Mouse (Mus musculus): ENCODE measurements around the gene Zbtb7a. TPM values are rescaled to one million over a fixed set of nuclear protein-coding genes. Genes with fewer than 3 reads are reported as not detected.
"Not testable (repeated sequence)": the region's sequence is repeated elsewhere in the genome, so short reads cannot be mapped to it uniquely, and the experiment has no call there.

Gene Zbtb7a
- polyA plus RNA-seq, 1 experiment from 2014 or later, result 13.6 TPM

GRCm38 (mm10) chr10:81174617-81175344 is 39.8 kb downstream of the Zbtb7a start:
- Histone ChIP-seq H3K9me3 (ENCODE audit: control insufficient read depth, low read length) (no peaks in the 10 kb centered on the region), H3K36me3 (ENCODE audit: control insufficient read depth, insufficient read depth, low read length) (peaks cover 22% of the 10 kb centered on the region), H3K4me2 (ENCODE audit: low read length) (peak overlapping the region; percentile 67), H3K4me3 (ENCODE audit: low read length) (peak overlapping the region; percentile 38), H3K9ac (ENCODE audit: low read depth, low read length) (peak overlapping the region; percentile 72), H3K27me3 (replicated peaks; ENCODE audit: control insufficient read depth, insufficient read depth, low read length) (no peaks in the 10 kb centered on the region), H3K4me1 (ENCODE audit: control insufficient read depth, insufficient read depth, low read depth, low read length) (peaks cover 45% of the 10 kb centered on the region), H3K27ac (ENCODE audit: low read depth, low read length) (peak overlapping the region; percentile 93)
- peak; percentile 70 for ATAC-seq
- 2% methylated on average over 29 of the region's 29 CpGs for WGBS

GRCm38 (mm10) chr10:81175345-81175701 is 40.3 kb downstream of the Zbtb7a start:
- Histone ChIP-seq H3K4me1 (ENCODE audit: control insufficient read depth, insufficient read depth, low read depth, low read length) (peaks cover 45% of the 10 kb centered on the region), H3K9ac (ENCODE audit: low read depth, low read length) (peak overlapping the region; percentile 72), H3K27ac (ENCODE audit: low read depth, low read length) (peak overlapping the region; percentile 93), H3K36me3 (ENCODE audit: control insufficient read depth, insufficient read depth, low read length) (peaks cover 27% of the 10 kb centered on the region), H3K4me2 (ENCODE audit: low read length) (peak overlapping the region; percentile 67), H3K4me3 (ENCODE audit: low read length) (peak overlapping the region; percentile 38)
- WGBS, result 10% methylated on average over 4 of the region's 4 CpGs
- not testable (repeated sequence) for H3K27me3 ChIP-seq (replicated peaks; ENCODE audit: control insufficient read depth, insufficient read depth, low read length); ATAC-seq; H3K9me3 ChIP-seq (ENCODE audit: control insufficient read depth, low read length)

GRCm38 (mm10) chr10:81175936-81176465 is 41.0 kb downstream of the Zbtb7a start:
- H3K9me3 ChIP-seq (ENCODE audit: control insufficient read depth, low read length), result no peaks in the 10 kb centered on the region
- no peaks in the 10 kb centered on the region for H3K27me3 ChIP-seq (replicated peaks; ENCODE audit: control insufficient read depth, insufficient read depth, low read length)
- ATAC-seq, result no peak
- peak overlapping the region; percentile 90 for H3K27ac ChIP-seq (ENCODE audit: low read depth, low read length)
- peaks cover 34% of the 10 kb centered on the region for H3K36me3 ChIP-seq (ENCODE audit: control insufficient read depth, insufficient read depth, low read length)
- H3K9ac ChIP-seq (ENCODE audit: low read depth, low read length), result peak overlapping the region; percentile 51
- H3K4me2 ChIP-seq (ENCODE audit: low read length), result peak overlapping the region; percentile 60
- 5% methylated on average over 13 of the region's 13 CpGs for WGBS
- H3K4me1 ChIP-seq (ENCODE audit: control insufficient read depth, insufficient read depth, low read depth, low read length), result peaks cover 45% of the 10 kb centered on the region
- H3K4me3 ChIP-seq (ENCODE audit: low read length), result peak overlapping the region; percentile 55

GRCm38 (mm10) chr10:81176466-81177271 is 41.6 kb downstream of the Zbtb7a start, which contains the start of gene Eef2:
Gene Eef2 (plus strand): TSS chr10:81176631.
- Histone ChIP-seq H3K4me2 (ENCODE audit: low read length) (peak within 1 kb of the TSS; percentile 96), H3K9ac (ENCODE audit: low read depth, low read length) (peak within 1 kb of the TSS; percentile 76), H3K27me3 (replicated peaks; ENCODE audit: control insufficient read depth, insufficient read depth, low read length) (no peaks in the 10 kb centered on the region), H3K27ac (ENCODE audit: low read depth, low read length) (peak within 1 kb of the TSS; percentile 90), H3K4me3 (ENCODE audit: low read length) (peak within 1 kb of the TSS; percentile 55), H3K9me3 (ENCODE audit: control insufficient read depth, low read length) (no peaks in the 10 kb centered on the region), H3K36me3 (ENCODE audit: control insufficient read depth, insufficient read depth, low read length) (peaks cover 40% of the 10 kb centered on the region), H3K4me1 (ENCODE audit: control insufficient read depth, insufficient read depth, low read depth, low read length) (peaks cover 45% of the 10 kb centered on the region)
- peak; percentile 70 for ATAC-seq
- under 1% methylated on average over 77 of the region's 77 CpGs for WGBS

GRCm38 (mm10) chr10:81177491-81177925 is 42.5 kb downstream of the Zbtb7a start:
- Histone ChIP-seq H3K9me3 (ENCODE audit: control insufficient read depth, low read length) (no peaks in the 10 kb centered on the region), H3K4me1 (ENCODE audit: control insufficient read depth, insufficient read depth, low read depth, low read length) (peaks cover 49% of the 10 kb centered on the region), H3K9ac (ENCODE audit: low read depth, low read length) (peak overlapping the region; percentile 76), H3K36me3 (ENCODE audit: control insufficient read depth, insufficient read depth, low read length) (peaks cover 49% of the 10 kb centered on the region), H3K4me2 (ENCODE audit: low read length) (peak overlapping the region; percentile 96), H3K27me3 (replicated peaks; ENCODE audit: control insufficient read depth, insufficient read depth, low read length) (no peaks in the 10 kb centered on the region), H3K27ac (ENCODE audit: low read depth, low read length) (peak overlapping the region; percentile 90), H3K4me3 (ENCODE audit: low read length) (peak overlapping the region; percentile 55)
- ATAC-seq, result no peak
- WGBS, result 10% methylated on average over 16 of the region's 16 CpGs

GRCm38 (mm10) chr10:81177958-81178712 is 43.1 kb downstream of the Zbtb7a start:
- Histone ChIP-seq H3K4me1 (ENCODE audit: control insufficient read depth, insufficient read depth, low read depth, low read length) (peaks cover 46% of the 10 kb centered on the region), H3K4me3 (ENCODE audit: low read length) (peak overlapping the region; percentile 55), H3K9ac (ENCODE audit: low read depth, low read length) (peak overlapping the region; percentile 76), H3K27ac (ENCODE audit: low read depth, low read length) (no peak overlapping the region; the same call in 1 of the 2 replicates), H3K4me2 (ENCODE audit: low read length) (peak overlapping the region; percentile 96), H3K9me3 (ENCODE audit: control insufficient read depth, low read length) (no peaks in the 10 kb centered on the region), H3K27me3 (replicated peaks; ENCODE audit: control insufficient read depth, insufficient read depth, low read length) (no peaks in the 10 kb centered on the region), H3K36me3 (ENCODE audit: control insufficient read depth, insufficient read depth, low read length) (peaks cover 49% of the 10 kb centered on the region)
- WGBS, result 71% methylated on average over 14 of the region's 14 CpGs
- no peak for ATAC-seq

GRCm38 (mm10) chr10:81178927-81179326 is 43.9 kb downstream of the Zbtb7a start:
- Histone ChIP-seq H3K36me3 (ENCODE audit: control insufficient read depth, insufficient read depth, low read length) (peaks cover 49% of the 10 kb centered on the region), H3K27ac (ENCODE audit: low read depth, low read length) (no peak overlapping the region), H3K4me1 (ENCODE audit: control insufficient read depth, insufficient read depth, low read depth, low read length) (peaks cover 44% of the 10 kb centered on the region), H3K9me3 (ENCODE audit: control insufficient read depth, low read length) (no peaks in the 10 kb centered on the region), H3K27me3 (replicated peaks; ENCODE audit: control insufficient read depth, insufficient read depth, low read length) (no peaks in the 10 kb centered on the region), H3K9ac (ENCODE audit: low read depth, low read length) (no peak overlapping the region), H3K4me3 (ENCODE audit: low read length) (no peak overlapping the region), H3K4me2 (ENCODE audit: low read length) (no peak overlapping the region)
- no peak for ATAC-seq
- 93% methylated on average over 11 of the region's 11 CpGs for WGBS

GRCm38 (mm10) chr10:81179451-81180342 is 44.7 kb downstream of the Zbtb7a start:
- H3K4me1 ChIP-seq (ENCODE audit: control insufficient read depth, insufficient read depth, low read depth, low read length), result peaks cover 38% of the 10 kb centered on the region
- H3K4me3 ChIP-seq (ENCODE audit: low read length), result no peak overlapping the region
- 0 out of 2 replicates have a peak overlapping the region, but pooled peaks have one; percentile 5 for H3K27ac ChIP-seq (ENCODE audit: low read depth, low read length)
- H3K9me3 ChIP-seq (ENCODE audit: control insufficient read depth, low read length), result no peaks in the 10 kb centered on the region
- peaks cover 52% of the 10 kb centered on the region for H3K36me3 ChIP-seq (ENCODE audit: control insufficient read depth, insufficient read depth, low read length)
- no peaks in the 10 kb centered on the region for H3K27me3 ChIP-seq (replicated peaks; ENCODE audit: control insufficient read depth, insufficient read depth, low read length)
- 92% methylated on average over 32 of the region's 32 CpGs for WGBS
- H3K9ac ChIP-seq (ENCODE audit: low read depth, low read length), result no peak overlapping the region
- ATAC-seq, result no peak
- no peak overlapping the region for H3K4me2 ChIP-seq (ENCODE audit: low read length)

Data from hindbrain, embryonic 16.5 days (tissue).